Mouse (Mus musculus) kidney, adult 11 months (tissue): ENCODE measurements at regions not wholly inside any gene's neighbourhood (a gene's known extent, or its start where the extent isn't known, plus 50 kb on each side); places are given as distances from the start of the nearest gene placed in this dataset.
A peak's percentile ranks its signal among the peaks of the same experiment; 100 is the strongest.

ENCODE experiments used
- DNase-seq: peaks from one replicate; pipeline ENCODE4 v3.0.0; 2022

GRCm38 (mm10) chr7:143951172-143951571 lies 50.6 kb upstream of the Shank2 start:
- peak; percentile 76 for DNase-seq
